Mouse (Mus musculus): ENCODE results near the gene Iqcj.

DNA sequence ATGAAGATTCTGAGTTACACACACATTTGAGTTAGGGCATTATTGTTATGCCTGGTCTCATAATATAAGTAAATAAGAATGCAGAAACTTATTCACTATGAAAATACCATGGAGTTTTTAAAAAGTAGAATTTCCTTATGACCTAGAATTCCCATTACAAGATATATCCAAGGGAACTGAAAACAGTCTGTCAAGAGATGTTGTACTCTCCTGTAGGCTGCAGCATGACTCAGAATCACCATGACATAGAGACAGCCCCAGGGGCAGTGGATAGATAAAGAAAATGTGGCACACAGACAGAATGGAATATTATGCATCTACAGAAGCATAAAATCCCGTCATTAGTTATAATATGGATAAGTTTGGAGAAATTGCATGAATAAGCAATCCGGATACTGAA, 150.9 kb downstream of the Iqcj start:
- TF ChIP-seq POLR2A (IDR thresholded peaks at IDR 0.05; ENCODE audit: low read depth, low read length) (no peak), CTCF (IDR thresholded peaks at IDR 0.05; ENCODE audit: extremely low read depth, insufficient read length, insufficient replicate concordance, low read depth, low read length) (no peak)
